Mouse (Mus musculus) kidney, adult 2 months (tissue): ENCODE data around the gene Mink1.

Experiments used
- CTCF ChIP-seq: fragments of 200-500 bp; conservative IDR thresholded peaks from 2 replicates; pipeline ENCODE4 v1.5.1; 2011; ENCODE audit warnings: low read depth, mild to moderate bottlenecking, control low read depth, low read length, moderate library complexity, mixed read lengths; ENCODE audit not compliant: insufficient read depth, insufficient read length
- POLR2A ChIP-seq: fragments of 200-500 bp; IDR thresholded peaks from one replicate; pipeline ENCODE4 v1.6.1; 2011; ENCODE audit warnings: low read depth, low read length, control low read depth

DNA sequence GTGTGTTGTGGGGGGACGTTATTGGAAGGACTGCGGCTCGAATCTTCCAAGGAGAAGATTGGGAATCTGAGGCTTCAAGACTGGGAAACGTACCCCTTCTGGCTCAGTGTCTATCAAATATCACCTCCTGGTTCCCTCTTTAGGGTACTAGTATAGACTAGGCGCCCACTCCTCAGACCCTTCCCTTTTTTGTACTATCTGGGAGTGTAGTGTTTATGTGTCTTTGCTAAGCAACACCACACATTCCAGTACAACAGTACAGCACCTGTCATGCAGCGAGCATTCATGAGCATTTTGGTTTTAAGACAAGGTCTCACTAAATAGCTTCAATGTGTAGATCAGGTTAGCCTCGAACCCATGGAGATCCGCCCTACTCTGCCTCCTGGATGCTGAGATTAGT, 11.2 kb upstream of the Mink1 start:
- TF ChIP-seq CTCF (no peak), POLR2A (no peak)
